Mouse (Mus musculus) G1E (cell line): ENCODE results near the gene Ttll3.

Experiments used
- CTCF ChIP-seq: IDR thresholded peaks from 2 replicates; pipeline ENCODE4 v1.5.1; 2012; ENCODE audit warnings: low read depth, low read length, inconsistent platforms, mixed read lengths
- POLR2AphosphoS5 ChIP-seq: IDR thresholded peaks from 2 replicates; pipeline ENCODE4 v1.6.1; 2012; ENCODE audit warnings: low read depth, low read length, inconsistent platforms; ENCODE audit not compliant: insufficient replicate concordance
- TAL1 ChIP-seq: conservative IDR thresholded peaks from 2 replicates; pipeline ENCODE4 v1.6.1; 2012; ENCODE audit warnings: low read depth, low read length, inconsistent platforms, mixed read lengths

- TF ChIP-seq POLR2AphosphoS5 (no peak), CTCF (no peak), TAL1 (no peak)
Observed at GRCm38 (mm10) chr6:113394811-113395210, 5.8 kb downstream of the Ttll3 start.
